Mouse (Mus musculus) forebrain, postnatal 0 days (tissue): ENCODE measurements around the gene Syngr2. TPM values are rescaled to one million over a fixed set of nuclear protein-coding genes. Genes with fewer than 3 reads are reported as not detected.

Experiments
- ATAC-seq: fragments of 200-750 bp; cut with Nextera tagmentation; 2 replicates; pipeline ENCODE4 v1.8.0; 2017; ENCODE audit warnings: mild to moderate bottlenecking, moderate library complexity
- DNase-seq: peaks from one replicate; pipeline ENCODE4 v3.0.0-alpha.2; 2015
- H3K27ac ChIP-seq: fragments of 300-500 bp; sonication (generic); 2 replicates; pipeline ENCODE4 v1.5.1; 2014; ENCODE audit warnings: low read depth, mild to moderate bottlenecking, antibody characterized with exemption, low read length, moderate library complexity, mixed read lengths
- H3K27me3 ChIP-seq: fragments of 300-500 bp; sonication (generic); 2 replicates; pipeline ENCODE4 v1.6.1; 2014; ENCODE audit warnings: mild to moderate bottlenecking, low read length, mixed read lengths; ENCODE audit not compliant: insufficient read depth
- H3K36me3 ChIP-seq: fragments of 300-500 bp; sonication (generic); 2 replicates; pipeline ENCODE4 v1.6.1; 2014; ENCODE audit warnings: mild to moderate bottlenecking, moderate library complexity; ENCODE audit not compliant: insufficient read depth
- H3K4me1 ChIP-seq: fragments of 300-500 bp; sonication (generic); 2 replicates; pipeline ENCODE4 v1.6.1; 2014; ENCODE audit warnings: antibody characterized with exemption; ENCODE audit not compliant: insufficient read depth
- H3K4me2 ChIP-seq: fragments of 300-500 bp; sonication (generic); 2 replicates; pipeline ENCODE4 v1.6.1; 2014; ENCODE audit warnings: low read depth, mild to moderate bottlenecking, moderate library complexity
- H3K4me3 ChIP-seq: fragments of 300-500 bp; sonication (generic); 2 replicates; pipeline ENCODE4 v1.5.1; 2014; ENCODE audit warnings: low read depth, low read length, mixed read lengths
- H3K9ac ChIP-seq: fragments of 300-500 bp; sonication (generic); 2 replicates; pipeline ENCODE4 v1.6.1; 2014; ENCODE audit warnings: mild to moderate bottlenecking
- H3K9me3 ChIP-seq: fragments of 300-500 bp; sonication (generic); 2 replicates; pipeline ENCODE4 v1.6.1; 2016; ENCODE audit warnings: low read length
- CTCF ChIP-seq: sonication (generic); IDR thresholded peaks from 2 replicates; pipeline ENCODE4 v1.5.1; 2016; ENCODE audit warnings: antibody characterized with exemption, control low read depth, low read depth
- WGBS: fragments of 180-500 bp; shearing (Covaris S2); extraction: QIAGEN DNeasy Blood & Tissue Kit; methylation state at CpG from one replicate; pipeline ENCODE4 v1.1.7; 2014; 5-methylcytosine and 5-hydroxymethylcytosine counted together
- polyA plus RNA-seq: library from polyadenylated mRNA; unstranded; fragments of >200 nt; fragmentation: Nextera tagmentation; extraction: Ambion mirVana; gene quantifications from 2 replicates; pipeline ENCODE4 v1.2.1, GENCODE M21; 2015
- total RNA-seq: library from RNA; depleted of rRNA; stranded (reverse); fragments of >200 nt; gene quantifications from 2 replicates; pipeline ENCODE4 v1.2.3, GENCODE M21; 2014

Syngr2 gene
- total and polyA plus RNA-seq, 2 experiments from 2014 or later, result 15.7 to 16.9 TPM

GRCm38 (mm10) chr11:117780582-117781111 lies 28.8 kb upstream of the Syngr2 start:
- Histone ChIP-seq H3K36me3 (no peaks in the 10 kb centered on the region), H3K4me2 (peak overlapping the region; percentile 41), H3K9me3 (no peaks in the 10 kb centered on the region), H3K4me3 (peak overlapping the region; percentile 17), H3K27me3 (peaks cover 17% of the 10 kb centered on the region; the same call in 1 of the 2 replicates), H3K27ac (peak overlapping the region; percentile 59; the same call in 1 of the 2 replicates), H3K4me1 (peaks cover 7% of the 10 kb centered on the region; the same call in 1 of the 2 replicates), H3K9ac (no peak overlapping the region)
- WGBS, result 4% methylated on average over 19 of the region's 19 CpGs
- TF ChIP-seq CTCF, result no peak
- ATAC-seq (no peak), DNase-seq (no peak)

GRCm38 (mm10) chr11:117781199-117781821 lies 28.2 kb upstream of the Syngr2 start:
- no peak overlapping the region for H3K27ac ChIP-seq
- DNase-seq, result no peak

GRCm38 (mm10) chr11:117781993-117782704 lies 27.3 kb upstream of the Syngr2 start, which contains the start of the genes Tmc8 and Tmc6:
TSS of gene Tmc8 (plus strand) at chr11:117782076.
TSS of gene Tmc6 (minus strand) at chr11:117782198.
- WGBS, result 51% methylated on average over 24 of the region's 24 CpGs
- TF ChIP-seq CTCF, result no peak
- Histone ChIP-seq H3K4me3 (peak within 1 kb of the TSS; percentile 27), H3K27me3 (peaks cover 17% of the 10 kb centered on the region; the same call in 1 of the 2 replicates), H3K4me2 (peak within 1 kb of the TSS; percentile 57), H3K27ac (no peak within 1 kb of the TSS), H3K36me3 (no peaks in the 10 kb centered on the region), H3K9ac (peak within 1 kb of the TSS; percentile 29; the same call in 1 of the 2 replicates), H3K4me1 (peaks cover 7% of the 10 kb centered on the region; the same call in 1 of the 2 replicates), H3K9me3 (no peaks in the 10 kb centered on the region)
- ATAC-seq, result no peak
- DNase-seq, result no peak

More at GRCm38 (mm10) chr11:117781199-117781821, 28.2 kb upstream of the Syngr2 start:
- WGBS, result 26% methylated on average over 18 of the region's 18 CpGs
- no peak for ATAC-seq
- H3K4me1 ChIP-seq, result peaks cover 7% of the 10 kb centered on the region; the same call in 1 of the 2 replicates
- no peak overlapping the region for H3K4me3 ChIP-seq
- no peaks in the 10 kb centered on the region for H3K9me3 ChIP-seq
- H3K36me3 ChIP-seq, result no peaks in the 10 kb centered on the region
- H3K27me3 ChIP-seq, result peaks cover 17% of the 10 kb centered on the region; the same call in 1 of the 2 replicates
- H3K9ac ChIP-seq, result no peak overlapping the region
- no peak for TF ChIP-seq CTCF
- H3K4me2 ChIP-seq, result no peak overlapping the region; the same call in 1 of the 2 replicates

GRCm38 (mm10) chr11:117782705-117783034 lies 26.8 kb upstream of the Syngr2 start:
- H3K9ac ChIP-seq, result peak overlapping the region; percentile 29; the same call in 1 of the 2 replicates
- 45% methylated on average over 9 of the region's 9 CpGs for WGBS

GRCm38 (mm10) chr11:117783089-117783488 lies 26.4 kb upstream of the Syngr2 start:
- H3K4me1 ChIP-seq, result peaks cover 7% of the 10 kb centered on the region; the same call in 1 of the 2 replicates
- peak overlapping the region; percentile 57 for H3K4me2 ChIP-seq
- peak overlapping the region; percentile 27 for H3K4me3 ChIP-seq
- H3K36me3 ChIP-seq, result no peaks in the 10 kb centered on the region
- H3K27ac ChIP-seq, result no peak overlapping the region
- ATAC-seq, result peak; percentile 71
- H3K9ac ChIP-seq, result peak overlapping the region; percentile 29; the same call in 1 of the 2 replicates
- 3% methylated on average over 31 of the region's 31 CpGs for WGBS
- TF ChIP-seq CTCF, result peak; percentile 68
- H3K9me3 ChIP-seq, result no peaks in the 10 kb centered on the region
- DNase-seq, result peak; percentile 81
- peaks cover 17% of the 10 kb centered on the region; the same call in 1 of the 2 replicates for H3K27me3 ChIP-seq

More at GRCm38 (mm10) chr11:117782705-117783034, 26.8 kb upstream of the Syngr2 start:
- Histone ChIP-seq H3K36me3 (no peaks in the 10 kb centered on the region), H3K27me3 (peaks cover 17% of the 10 kb centered on the region; the same call in 1 of the 2 replicates), H3K9me3 (no peaks in the 10 kb centered on the region), H3K4me2 (peak overlapping the region; percentile 57), H3K4me3 (peak overlapping the region; percentile 27), H3K4me1 (peaks cover 7% of the 10 kb centered on the region; the same call in 1 of the 2 replicates), H3K27ac (no peak overlapping the region)
- no peak for TF ChIP-seq CTCF
- ATAC-seq (no peak), DNase-seq (no peak)

GRCm38 (mm10) chr11:117783683-117784309 lies 25.7 kb upstream of the Syngr2 start:
- no peak for ATAC-seq
- Histone ChIP-seq H3K27ac (no peak overlapping the region), H3K27me3 (peaks cover 17% of the 10 kb centered on the region; the same call in 1 of the 2 replicates), H3K9me3 (no peaks in the 10 kb centered on the region), H3K36me3 (no peaks in the 10 kb centered on the region), H3K4me3 (no peak overlapping the region), H3K4me1 (peaks cover 7% of the 10 kb centered on the region; the same call in 1 of the 2 replicates), H3K4me2 (peak overlapping the region; percentile 57; the same call in 1 of the 2 replicates), H3K9ac (no peak overlapping the region)
- WGBS, result 40% methylated on average over 10 of the region's 10 CpGs
- DNase-seq, result no peak
- TF ChIP-seq CTCF, result no peak
